24 mouse cellular contexts compared by ENCODE assay signal in genomic region chr15:98849956-98850600, GRCm38 (mm10). TPM values are rescaled to one million over a fixed set of nuclear protein-coding genes. Genes with fewer than 3 reads are reported as not detected.
"Had no signal": no experiment of that assay in that cellular context is flagged by ENCODE, and none has a peak within 500 bp of the region (broad histone marks: within the 10 kb centered on the region; RNA-seq: fewer than 3 reads in every experiment).

No protein-coding gene starts in this region.

- DNase-seq: liver, postnatal 0 days; lung, adult 2 months; lung, postnatal 14 days; lung, postnatal 36 days; retina, postnatal 1 day; right cerebral cortex, adult 18-20 months; right cerebral cortex, postnatal 25 days; right cerebral cortex, postnatal 4 days; thymus, adult 18-20 months; thymus, postnatal 14 days had no signal

- H3K27ac ChIP-seq: liver, embryonic 15.5 days; lung, embryonic 15.5 days; macrophage; midbrain, embryonic 15.5 days; neural tube, embryonic 13.5 days; neural tube, embryonic 15.5 days had no signal

- H3K4me3 ChIP-seq: liver, embryonic 15.5 days; lung, embryonic 15.5 days; megakaryocyte, embryonic 14.5 days; midbrain, embryonic 15.5 days; neural tube, embryonic 13.5 days; neural tube, embryonic 15.5 days had no signal

- H3K9ac ChIP-seq: liver, embryonic 15.5 days; liver, postnatal 0 days; lung, embryonic 15.5 days; midbrain, embryonic 15.5 days; neural tube, embryonic 13.5 days; neural tube, embryonic 15.5 days had no signal

- H3K4me1 ChIP-seq: liver, embryonic 15.5 days; lung, embryonic 15.5 days; midbrain, embryonic 15.5 days; neural tube, embryonic 13.5 days; neural tube, embryonic 15.5 days had no signal

- H3K9me3 ChIP-seq: liver, embryonic 15.5 days; lung, embryonic 15.5 days; megakaryocyte, embryonic 14.5 days; midbrain, embryonic 15.5 days; neural tube, embryonic 13.5 days; neural tube, embryonic 15.5 days had no signal

- ATAC-seq: liver, postnatal 0 days; lung, postnatal 0 days; midbrain, embryonic 15.5 days had no signal

- H3K4me2 ChIP-seq: liver, embryonic 15.5 days; lung, embryonic 15.5 days; midbrain, embryonic 11.5 days; midbrain, embryonic 15.5 days; neural tube, embryonic 13.5 days; neural tube, embryonic 15.5 days had no signal

- H3K27me3 ChIP-seq: liver, embryonic 15.5 days; lung, embryonic 15.5 days; megakaryocyte, embryonic 14.5 days; midbrain, embryonic 15.5 days; neural tube, embryonic 13.5 days; neural tube, embryonic 15.5 days had no signal

RNA-seq across cellular contexts. Expression of gene Ddn, which starts 40.8 kb away (rescaled TPM):
- total RNA-seq: monocyte, adult 5-6 weeks had no signal
- polyA plus RNA-seq: liver, embryonic 15.5 days; liver, postnatal 0 days; macrophage; small intestine, adult 2 months; stomach, embryonic 14.5 days; stomach, embryonic 16.5 days had no signal

RNA-seq across cellular contexts. Expression of gene Dhh, which starts 48.3 kb away (rescaled TPM):
- total RNA-seq: megakaryocyte progenitor cell, adult 5-6 weeks; monocyte, adult 5-6 weeks had no signal
- polyA plus RNA-seq: liver, postnatal 0 days; macrophage had no signal
